Mouse (Mus musculus) adrenal gland, adult 2 months (tissue): Measurements from ENCODE around the gene Zfp346. TPM values are rescaled to one million over a fixed set of nuclear protein-coding genes. Genes with fewer than 3 reads are reported as not detected.

ENCODE experiments used
- polyA plus RNA-seq: library from polyadenylated mRNA; depleted of rRNA; stranded (reverse); fragments of >200 nt; gene quantifications from 2 replicates; pipeline ENCODE4 v1.2.3, GENCODE M21; 2012; rRNA removed
- total RNA-seq, 2 experiments: library from RNA; stranded (reverse); gene quantifications; 2 replicates each; pipeline ENCODE4 v1.2.3; 2021

Zfp346 gene
- total and polyA plus RNA-seq, 3 experiments = 30.6 to 60.0 (median 44.3) TPM

Other genes starting within 250 kb of the Zfp346 start
- 1 to 10 TPM; 7.2 to 9.1 TPM for gene Unc5a, start 155.9 kb upstream of the Zfp346 start, total RNA-seq
- gene Unc5a, start 155.9 kb upstream of the Zfp346 start, polyA plus RNA-seq = 26.5 and 27.9 TPM in 2 replicates
- 1 to 10 TPM; 1.2 to 2.5 TPM for gene Hk3, start 83.9 kb upstream of the Zfp346 start, total RNA-seq
- gene Hk3, start 83.9 kb upstream of the Zfp346 start, polyA plus RNA-seq = 1.7 and 1.9 TPM in 2 replicates
- gene Uimc1, start 5.0 kb upstream of the Zfp346 start, total RNA-seq = 10 to 100 TPM; 24.3 to 27.0 TPM
- gene Uimc1, start 5.0 kb upstream of the Zfp346 start, polyA plus RNA-seq = 0.84 and 1.3 TPM in 2 replicates
- not detected for gene Gm17617, start 28.2 kb downstream of the Zfp346 start, total RNA-seq
- not detected in 2 replicates for gene Gm17617, start 28.2 kb downstream of the Zfp346 start, polyA plus RNA-seq
- gene Fgfr4, start 47.3 kb downstream of the Zfp346 start, total RNA-seq = 10 to 100 TPM; 29.4 to 41.2 TPM
- gene Fgfr4, start 47.3 kb downstream of the Zfp346 start, polyA plus RNA-seq = 46.5 and 82.7 TPM in 2 replicates
- 10 to 100 TPM; 76.6 to 96.6 TPM for gene Nsd1, start 104.5 kb downstream of the Zfp346 start, total RNA-seq
- 10.6 and 13.9 TPM in 2 replicates for gene Nsd1, start 104.5 kb downstream of the Zfp346 start, polyA plus RNA-seq
- gene Prelid1, start 215.2 kb downstream of the Zfp346 start, total RNA-seq = 100 to 1,000 TPM; 160 to 164 TPM
- gene Prelid1, start 215.2 kb downstream of the Zfp346 start, polyA plus RNA-seq = 279 and 328 TPM in 2 replicates
- gene Rab24, start 216.6 kb downstream of the Zfp346 start, total RNA-seq = 10 to 100 TPM; 39.3 to 70.0 TPM
- 91.7 and 105 TPM in 2 replicates for gene Rab24, start 216.6 kb downstream of the Zfp346 start, polyA plus RNA-seq
- gene Mxd3, start 224.5 kb downstream of the Zfp346 start, total RNA-seq = 1 to 10 TPM; 1.2 to 1.7 TPM
- 5.5 and 6.4 TPM in 2 replicates for gene Mxd3, start 224.5 kb downstream of the Zfp346 start, polyA plus RNA-seq